Mouse (Mus musculus): ENCODE measurements around the gene Adamts12.

Gene Adamts12

GRCm38 (mm10) chr15:11064558-11065411 lies at the start of gene Adamts12:
Adamts12 (plus strand) TSS chr15:11064790.
- DNase-seq (ENCODE audit: low spot score in 2 of 2), result peak; percentile 32 to 77

- no peak for DNase-seq (ENCODE audit: low spot score in 2 of 2)
Observed at GRCm38 (mm10) chr15:11014931-11015330, 49.7 kb upstream of the Adamts12 start.

GRCm38 (mm10) chr15:11026801-11027561 lies 37.6 kb upstream of the Adamts12 start:
- no peak for DNase-seq (ENCODE audit: low spot score in 2 of 2)

DNA sequence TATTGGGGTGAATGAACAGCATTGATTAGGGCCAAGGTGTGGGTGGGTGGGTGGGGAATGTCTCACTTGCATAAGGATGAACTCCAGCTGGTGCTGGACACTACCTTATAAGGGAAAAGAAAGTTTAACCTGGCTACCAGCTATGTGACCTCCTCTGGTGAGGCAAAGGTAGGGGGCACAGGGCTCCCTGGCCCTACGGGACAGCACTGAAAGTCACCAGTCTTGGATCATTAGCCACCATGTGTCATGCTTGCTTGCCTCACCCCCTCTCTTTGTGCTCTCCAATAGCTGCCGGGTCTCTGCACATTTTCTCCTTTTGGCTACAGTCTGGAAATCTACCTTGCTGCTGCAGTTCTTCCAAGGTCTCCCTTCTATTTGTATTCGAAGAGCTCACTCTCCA lies 34.4 kb upstream of the Adamts12 start:
- no peak for DNase-seq (ENCODE audit: low spot score in 2 of 2)

- DNase-seq (ENCODE audit: low spot score in 2 of 2), result no peak
Observed at GRCm38 (mm10) chr15:11035947-11036474, 28.6 kb upstream of the Adamts12 start.

DNA sequence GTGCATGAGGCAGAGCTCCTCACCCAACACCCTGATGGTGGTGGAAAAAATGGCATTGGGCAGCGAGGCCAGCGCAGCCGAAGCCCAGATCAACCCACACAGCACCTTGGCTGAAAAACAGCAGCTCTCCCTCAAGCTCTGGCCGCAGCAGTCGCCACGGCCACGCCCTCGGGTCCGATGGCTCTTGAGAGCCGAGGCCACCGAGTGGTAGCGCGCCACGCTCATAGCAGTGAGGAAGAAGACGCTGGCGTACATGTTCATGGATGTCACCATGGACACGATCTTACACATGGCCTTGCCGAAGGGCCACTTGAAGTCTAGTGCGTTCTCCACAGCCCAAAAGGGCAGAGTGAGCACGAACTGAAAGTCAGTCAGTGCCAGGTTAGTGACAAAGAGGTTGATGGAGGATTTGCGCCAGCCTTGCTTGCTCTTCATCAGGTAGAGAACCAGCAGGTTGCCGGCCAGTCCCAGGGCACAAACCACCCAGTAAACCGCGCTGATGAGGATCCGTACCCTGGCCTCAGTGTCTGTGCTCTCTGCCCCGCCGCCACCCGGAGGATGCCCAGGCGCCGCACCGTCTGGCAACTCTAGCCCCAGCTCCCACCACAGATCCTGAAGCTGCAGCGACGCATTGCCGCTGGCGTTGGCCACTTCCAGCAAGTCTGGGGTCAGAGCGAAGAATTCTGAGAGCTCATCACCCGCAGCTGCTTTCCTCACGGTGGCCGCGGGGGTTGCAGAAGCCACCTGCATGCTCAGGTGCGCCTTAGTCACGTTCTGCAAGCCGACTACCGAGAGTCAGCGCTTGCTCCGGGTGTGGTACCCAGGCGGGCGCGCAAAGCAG lies 27.8 kb upstream of the Adamts12 start:
- DNase-seq (ENCODE audit: low spot score in 2 of 2), result peak in 1 of 2 experiments; percentile 6

DNA sequence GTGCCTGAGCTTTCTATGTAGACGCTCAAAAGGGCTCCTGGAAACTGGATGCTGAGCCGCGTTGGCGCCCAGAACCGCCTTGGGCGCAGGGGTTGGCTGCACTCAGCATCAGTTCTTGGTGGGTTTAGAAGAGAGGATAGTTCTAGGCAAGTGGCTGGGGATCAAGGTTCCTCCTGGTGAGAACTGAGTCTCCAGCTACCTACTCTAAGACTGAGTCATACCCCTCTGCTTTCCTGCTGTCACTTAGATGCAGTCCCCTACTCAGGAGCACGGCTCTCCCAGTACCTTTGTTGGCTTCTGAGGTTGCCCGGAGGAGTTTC lies 27.3 kb upstream of the Adamts12 start:
- peak in 1 of 2 experiments; percentile 2 for DNase-seq (ENCODE audit: low spot score in 2 of 2)

DNA sequence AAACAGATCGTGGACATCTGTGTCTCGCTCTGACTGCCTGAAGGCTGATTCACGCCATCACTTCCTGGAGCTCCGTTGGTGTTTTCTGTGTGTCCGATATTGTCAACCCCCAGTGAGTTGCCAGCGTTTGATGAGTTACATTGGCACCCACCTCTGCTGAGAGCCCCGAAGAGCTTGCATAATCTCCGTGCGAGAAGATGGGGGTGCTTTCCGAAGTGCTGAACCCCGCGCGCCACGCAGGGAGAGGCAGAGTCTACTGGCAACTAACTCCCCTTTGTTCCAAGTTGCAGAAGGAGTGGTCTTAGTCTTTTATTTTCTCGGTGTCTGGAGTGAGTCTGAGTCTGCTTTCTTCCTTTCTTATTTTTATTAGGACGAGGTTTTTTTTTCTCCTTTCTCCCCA lies 26.9 kb upstream of the Adamts12 start, which contains the start of gene Rxfp3:
TSS of gene Rxfp3 (minus strand) at position 281 of the 400 bp plus-strand sequence.
- no peak for DNase-seq (ENCODE audit: low spot score in 2 of 2)

- peak; percentile 12 to 17 for DNase-seq (ENCODE audit: low spot score in 2 of 2)
Observed at GRCm38 (mm10) chr15:11038476-11038875, 26.1 kb upstream of the Adamts12 start.

DNA sequence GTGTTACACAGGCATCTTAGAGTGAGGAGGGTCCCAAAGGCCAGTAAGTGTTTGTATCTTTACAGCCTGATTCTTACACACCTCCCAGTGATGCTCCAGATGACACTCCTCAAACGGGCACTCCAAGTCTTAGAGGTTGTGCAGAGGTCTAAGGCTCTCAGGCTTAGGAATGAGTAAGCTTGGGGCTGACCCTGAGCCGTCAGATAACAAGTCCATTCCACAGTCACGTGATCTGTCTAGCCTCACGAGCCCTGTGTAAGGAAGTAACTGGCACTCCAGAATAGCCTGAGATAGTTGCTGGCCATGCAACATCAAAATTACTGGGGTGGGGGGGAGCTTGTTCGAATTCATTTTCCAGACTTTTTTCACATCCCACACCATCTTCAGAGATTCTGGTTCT lies 24.5 kb upstream of the Adamts12 start:
- DNase-seq (ENCODE audit: low spot score in 2 of 2), result no peak

- DNase-seq (ENCODE audit: low spot score in 2 of 2), result no peak
Observed at GRCm38 (mm10) chr15:11041229-11041628, 23.4 kb upstream of the Adamts12 start.

- no peak for DNase-seq (ENCODE audit: low spot score in 2 of 2)
Observed at GRCm38 (mm10) chr15:11042828-11043227, 21.8 kb upstream of the Adamts12 start.

GRCm38 (mm10) chr15:11053678-11054439 lies 10.7 kb upstream of the Adamts12 start:
- no peak for DNase-seq (ENCODE audit: low spot score in 2 of 2)

DNA sequence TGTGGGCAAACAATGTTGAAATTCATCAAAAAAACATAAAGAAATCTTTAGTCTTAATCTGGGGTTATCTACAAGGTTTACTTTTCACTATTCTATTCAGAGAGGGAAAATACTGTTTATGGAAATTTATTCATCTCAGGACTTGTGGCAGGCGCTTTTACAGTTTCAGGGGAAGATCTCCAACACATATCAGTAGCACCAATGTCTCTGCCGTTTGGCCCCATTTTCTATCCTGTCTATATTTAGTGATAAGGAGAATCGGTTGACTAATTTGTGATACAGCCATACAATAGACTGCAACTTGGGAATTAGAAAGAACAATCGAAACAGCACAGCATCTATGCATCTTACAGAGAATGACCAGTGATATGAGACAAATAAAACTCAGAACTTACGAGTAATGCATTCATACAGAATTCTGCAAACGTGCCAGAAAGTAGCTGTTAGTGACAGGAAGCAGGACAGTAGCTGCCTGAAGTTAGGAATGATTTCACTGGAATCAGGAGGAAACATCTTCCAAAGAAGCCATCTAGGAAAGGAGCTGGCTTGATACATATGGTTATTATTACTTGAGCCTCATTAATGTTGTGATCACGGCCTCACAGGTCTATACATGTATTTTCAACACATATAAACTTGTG lies 10.0 kb upstream of the Adamts12 start:
- no peak for DNase-seq (ENCODE audit: low spot score in 2 of 2)

- DNase-seq (ENCODE audit: low spot score in 2 of 2), result no peak
Observed at GRCm38 (mm10) chr15:11062903-11063302, 1.7 kb upstream of the Adamts12 start.

- no peak for DNase-seq (ENCODE audit: low spot score in 2 of 2)
Observed at GRCm38 (mm10) chr15:11064160-11064557, 431 bp upstream of the Adamts12 start.

DNA sequence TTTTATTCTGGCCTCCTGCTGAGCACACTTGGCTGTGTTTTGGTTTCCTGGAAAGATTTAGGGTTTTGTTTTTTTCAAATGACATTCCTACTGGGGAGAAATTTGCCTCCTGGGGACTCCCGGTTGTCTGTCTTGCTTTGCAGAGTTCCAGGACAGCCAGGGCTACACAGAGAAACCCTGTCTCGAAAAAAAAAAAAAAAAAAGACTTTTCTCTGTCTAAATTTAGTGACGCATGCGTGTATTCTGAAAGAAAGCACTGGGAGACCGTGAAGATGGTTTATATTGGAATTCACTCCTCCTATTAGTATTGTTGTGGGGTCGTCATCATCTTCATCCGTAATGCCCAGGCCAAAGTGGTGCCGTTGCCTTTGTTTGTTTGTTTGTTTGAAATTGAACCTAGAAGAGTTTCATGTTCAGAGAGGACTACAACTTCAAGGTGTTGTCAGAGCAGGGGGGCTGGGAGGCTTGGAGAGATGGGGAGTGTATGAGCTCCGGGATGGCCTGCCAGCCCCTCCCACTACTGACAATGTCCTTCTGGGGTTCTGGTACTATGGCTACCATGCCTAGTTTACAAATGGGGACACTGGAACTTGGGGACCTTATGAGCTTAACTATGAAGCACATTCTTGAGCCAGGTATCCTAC lies 1.1 kb downstream of the Adamts12 start:
- no peak for DNase-seq (ENCODE audit: low spot score in 2 of 2)

- DNase-seq (ENCODE audit: low spot score in 2 of 2), result no peak
Observed at GRCm38 (mm10) chr15:11066299-11066698, 1.7 kb downstream of the Adamts12 start.

DNA sequence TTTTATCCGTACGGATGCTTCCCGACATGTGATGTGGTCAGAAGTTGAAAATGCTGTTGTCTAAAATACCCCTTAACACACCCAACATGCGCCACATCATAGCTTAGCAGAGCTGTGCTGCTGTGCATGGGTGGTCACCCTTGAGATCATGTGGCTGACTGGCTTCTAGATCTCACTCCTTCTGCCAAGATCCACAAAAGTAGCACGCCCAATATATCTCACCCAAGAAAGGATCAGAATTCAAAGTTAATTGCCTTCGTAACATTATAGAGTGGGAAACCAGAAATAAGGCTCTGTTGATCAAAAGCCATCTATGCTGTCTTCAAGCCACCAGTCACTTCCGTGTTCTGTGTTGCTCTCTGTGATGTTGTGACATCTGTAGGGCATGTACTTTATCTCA lies 3.3 kb downstream of the Adamts12 start:
- DNase-seq (ENCODE audit: low spot score in 2 of 2), result no peak

Measured in urinary bladder, postnatal 36 days (tissue).